Mouse (Mus musculus): Measurements from ENCODE around the gene Zfp1.
"Not testable (repeated sequence)": the region's sequence is repeated elsewhere in the genome, so short reads cannot be mapped to it uniquely, and the experiment has no call there.

Gene Zfp1

DNA sequence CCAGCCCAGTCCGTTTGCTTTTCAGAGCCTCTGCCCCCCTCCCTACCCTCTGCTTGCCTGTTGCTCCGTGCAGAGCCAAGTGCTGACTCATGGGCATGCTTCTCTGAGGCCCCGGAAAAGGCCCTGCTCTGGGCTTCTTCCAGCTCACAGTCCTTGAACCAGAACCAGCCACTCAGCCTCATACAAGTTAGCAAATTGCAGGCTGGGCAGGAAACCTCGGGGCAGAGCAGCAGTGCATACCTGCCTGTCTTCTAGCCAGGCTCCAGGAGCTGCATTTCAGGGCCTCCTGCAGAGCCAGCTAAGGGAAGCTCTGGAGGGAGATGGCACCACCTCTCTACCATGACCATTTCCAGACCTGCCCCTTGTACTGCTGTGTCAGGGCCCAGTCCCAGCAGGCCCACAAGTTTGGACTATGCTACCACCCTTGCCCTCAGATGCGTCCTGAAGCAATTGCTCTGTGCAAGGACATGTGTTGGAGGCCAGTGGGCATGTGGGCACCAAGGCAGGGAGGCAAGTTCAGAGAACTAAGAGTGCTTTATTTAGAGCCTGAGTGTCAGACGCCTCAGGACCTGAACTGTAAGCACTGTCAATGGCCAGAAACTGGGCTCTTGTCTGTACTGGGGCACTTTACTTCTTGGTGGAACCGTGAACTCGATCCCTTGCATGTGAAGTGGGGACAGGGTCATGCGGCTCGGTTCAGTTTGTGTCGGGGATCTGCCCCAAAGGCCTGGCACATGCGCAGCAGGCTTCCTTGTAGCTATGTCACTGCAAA lies 18.9 kb upstream of the Zfp1 start:
- in situ Hi-C loops (cut with MboI; ENCODE audit: unreplicated experiment in 2 of 2), result loop anchor here in 1 of 2 experiments (5.0 kb wide), 1 partner anchor 92 kb away; no protein-coding TSS in a partner anchor

DNA sequence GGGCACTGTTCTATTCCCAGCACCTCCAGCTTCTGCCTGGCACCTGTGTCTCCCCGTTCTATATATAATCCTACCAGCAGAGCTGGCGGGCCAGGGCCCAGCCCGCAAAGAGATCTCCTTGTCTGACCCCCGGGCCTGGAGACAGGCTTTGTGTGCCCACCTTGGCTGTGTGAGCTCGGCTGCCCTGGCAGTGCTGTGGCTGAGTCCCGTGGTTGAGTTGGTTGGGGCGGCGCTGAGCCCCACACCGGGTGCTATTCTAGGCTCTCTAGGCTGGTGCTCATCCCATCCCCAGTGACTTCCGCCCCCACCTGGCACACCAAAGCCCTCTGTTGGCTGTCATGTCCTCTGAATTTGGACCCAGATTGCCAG lies 18.4 kb upstream of the Zfp1 start:
- in situ Hi-C loops (cut with MboI; ENCODE audit: unreplicated experiment in 2 of 2), result loop anchor here (5.0 kb wide), 1 partner anchor 93 kb away; no protein-coding TSS in a partner anchor

DNA sequence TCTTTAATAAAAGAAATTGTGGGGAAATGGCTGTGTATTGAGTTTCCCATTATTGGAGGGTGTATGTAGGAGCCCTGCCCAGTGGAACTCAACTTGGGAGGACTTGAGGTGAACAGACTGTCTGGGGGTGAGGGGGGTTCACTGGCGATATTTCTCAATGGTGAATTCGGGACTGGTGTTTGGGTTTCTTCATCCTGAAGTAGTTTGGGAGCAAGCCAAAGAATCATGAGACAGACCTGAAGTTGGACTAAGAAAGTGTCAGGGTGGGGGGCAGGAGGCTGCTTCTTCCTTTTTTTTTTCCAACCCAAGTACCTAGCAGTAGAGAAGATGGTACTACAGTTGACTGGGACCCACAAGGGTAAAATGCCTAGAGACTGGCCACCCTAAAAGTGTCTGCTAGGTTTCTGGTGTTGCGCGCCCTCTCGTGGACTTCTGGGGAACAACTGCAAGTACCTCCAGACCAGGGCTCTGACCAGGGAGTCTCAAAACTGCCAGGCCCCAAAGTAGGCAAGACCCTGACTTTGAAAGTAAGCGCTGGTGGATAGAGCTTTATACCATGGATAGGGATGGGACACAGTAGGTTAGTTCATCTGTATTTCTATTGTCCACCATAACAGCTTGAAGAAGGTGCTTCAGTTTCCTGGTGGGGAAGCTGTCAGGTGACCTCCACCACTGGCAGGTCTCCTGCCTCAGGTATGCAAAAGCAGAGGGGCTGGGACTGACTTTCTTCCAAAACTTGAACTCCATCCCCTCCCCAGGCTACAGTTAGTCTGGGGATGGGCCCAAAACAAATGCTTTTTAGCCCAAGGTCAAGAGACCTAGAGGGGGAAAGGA lies 17.3 kb upstream of the Zfp1 start:
- in situ Hi-C loops (cut with MboI; ENCODE audit: unreplicated experiment in 2 of 2), result loop anchor here in 1 of 2 experiments (5.0 kb wide), 1 partner anchor 94 kb away; no protein-coding TSS in a partner anchor

DNA sequence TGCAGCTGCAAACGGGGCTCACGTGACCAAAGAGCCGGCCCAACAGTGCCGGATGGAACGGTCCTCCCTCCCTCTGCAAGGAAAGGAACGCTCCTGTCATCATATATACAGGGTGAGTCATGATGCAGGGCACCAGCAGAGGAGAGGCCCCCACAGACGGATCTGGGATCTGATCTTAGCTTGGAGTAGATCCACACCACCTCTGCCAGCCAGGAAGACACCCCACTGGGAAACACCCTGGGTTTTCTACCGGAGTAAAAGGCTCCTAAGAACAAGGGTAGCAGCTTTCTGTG lies 16.7 kb upstream of the Zfp1 start:
- in situ Hi-C loops (cut with MboI; ENCODE audit: unreplicated experiment in 2 of 2), result loop anchor here in 1 of 2 experiments (5.0 kb wide), 1 partner anchor 94 kb away; no protein-coding TSS in a partner anchor

GRCm38 (mm10) chr8:111626933-111627332 lies 16.3 kb upstream of the Zfp1 start:
- in situ Hi-C loops (cut with MboI; ENCODE audit: unreplicated experiment in 2 of 2), result loop anchor here in 1 of 2 experiments (5.0 kb wide), 1 partner anchor 95 kb away; no protein-coding TSS in a partner anchor

- in situ Hi-C loops (cut with MboI; ENCODE audit: unreplicated experiment in 2 of 2), result loop anchor here in 1 of 2 experiments (5.0 kb wide), 1 partner anchor 96 kb away; no protein-coding TSS in a partner anchor
Measured at GRCm38 (mm10) chr8:111627923-111628322, 15.3 kb upstream of the Zfp1 start.

DNA sequence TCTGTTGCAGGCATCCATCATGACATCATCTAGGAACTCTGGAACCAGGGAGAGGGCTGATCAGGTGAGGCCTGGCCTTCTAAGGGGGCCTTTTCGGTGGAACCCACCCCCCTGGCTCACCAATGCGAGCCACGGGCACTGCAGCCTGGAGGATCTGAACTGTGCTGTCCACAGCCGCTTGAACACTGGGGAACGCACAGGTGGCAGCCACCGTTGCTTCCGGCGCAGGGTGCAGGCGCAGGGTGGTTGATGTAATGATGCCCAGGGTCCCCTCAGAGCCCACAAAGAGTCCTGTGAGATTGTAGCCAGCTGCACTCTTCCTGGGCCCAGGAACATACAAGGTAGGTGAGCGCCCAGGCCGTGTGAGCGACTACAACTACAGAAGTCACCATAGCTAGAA lies 14.8 kb upstream of the Zfp1 start:
- in situ Hi-C loops (cut with MboI; ENCODE audit: unreplicated experiment in 2 of 2), result loop anchor here in 1 of 2 experiments (5.0 kb wide), 1 partner anchor 96 kb away; no protein-coding TSS in a partner anchor

GRCm38 (mm10) chr8:111628894-111629501 lies 14.2 kb upstream of the Zfp1 start:
- in situ Hi-C loops (cut with MboI; ENCODE audit: unreplicated experiment in 2 of 2), result loop anchor here in 1 of 2 experiments (5.0 kb wide), 1 partner anchor 97 kb away; no protein-coding TSS in a partner anchor

DNA sequence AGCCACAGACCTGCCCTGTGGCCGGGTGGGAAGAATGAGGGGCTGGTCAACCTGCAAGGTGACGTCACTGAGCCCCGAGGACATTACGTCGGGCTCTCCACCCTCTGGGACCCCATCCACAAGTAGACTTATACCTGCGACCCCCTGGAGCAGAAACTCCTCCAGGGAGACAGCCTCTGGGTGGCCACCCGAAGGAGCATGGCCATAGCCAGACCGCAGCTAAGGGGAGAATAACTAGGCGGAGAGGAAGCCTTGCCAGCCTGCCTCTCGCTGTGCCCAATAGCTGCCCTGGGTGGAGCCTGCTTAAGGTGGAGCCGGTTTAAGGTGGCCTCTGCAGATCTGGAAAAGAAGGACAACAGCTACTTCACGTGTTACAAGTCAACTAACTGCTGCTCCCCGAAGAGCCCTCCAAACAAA lies 13.1 kb upstream of the Zfp1 start, which contains the start of gene Ldhd:
TSS of gene Ldhd (minus strand) at position 270 of the 417 bp plus-strand sequence.
- in situ Hi-C loops (cut with MboI; ENCODE audit: unreplicated experiment in 2 of 2), result no loop called here

- in situ Hi-C loops (cut with MboI; ENCODE audit: unreplicated experiment in 2 of 2), result no loop called here
Measured at GRCm38 (mm10) chr8:111631589-111631988, 11.6 kb upstream of the Zfp1 start.

GRCm38 (mm10) chr8:111632976-111633375 lies 10.2 kb upstream of the Zfp1 start:
- in situ Hi-C loops (cut with MboI; ENCODE audit: unreplicated experiment in 2 of 2), result no loop called here

GRCm38 (mm10) chr8:111638086-111638485 lies 5.1 kb upstream of the Zfp1 start:
- in situ Hi-C loops (cut with MboI; ENCODE audit: unreplicated experiment in 2 of 2), result no loop called here

- in situ Hi-C loops (cut with MboI; ENCODE audit: unreplicated experiment in 2 of 2), result no loop called here
Measured at GRCm38 (mm10) chr8:111641064-111641463, 2.1 kb upstream of the Zfp1 start.

DNA sequence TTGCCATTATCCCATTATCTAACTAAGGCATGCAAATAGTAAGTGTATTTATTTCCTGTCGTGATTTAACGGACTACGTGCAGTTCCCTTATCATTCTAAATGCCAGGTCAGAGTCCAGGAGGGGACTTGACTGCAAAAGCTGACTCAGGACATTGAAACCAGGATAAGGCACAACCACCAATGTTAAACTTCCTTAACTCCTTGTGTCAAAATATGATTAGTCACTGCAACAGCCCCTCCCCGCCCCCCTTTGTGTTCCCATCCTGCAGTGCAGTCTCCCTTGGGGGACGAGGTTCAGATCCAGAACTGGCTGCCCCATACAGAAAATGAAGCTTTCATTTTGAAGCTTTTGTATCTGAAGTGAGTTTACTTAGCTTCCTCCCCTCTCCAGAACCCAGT lies 705 bp upstream of the Zfp1 start:
- in situ Hi-C loops (cut with MboI; ENCODE audit: unreplicated experiment in 2 of 2), result no loop called here

- in situ Hi-C loops (cut with MboI; ENCODE audit: unreplicated experiment in 2 of 2), result no loop called here
Measured at GRCm38 (mm10) chr8:111642939-111643263, 300 bp upstream of the Zfp1 start.

DNA sequence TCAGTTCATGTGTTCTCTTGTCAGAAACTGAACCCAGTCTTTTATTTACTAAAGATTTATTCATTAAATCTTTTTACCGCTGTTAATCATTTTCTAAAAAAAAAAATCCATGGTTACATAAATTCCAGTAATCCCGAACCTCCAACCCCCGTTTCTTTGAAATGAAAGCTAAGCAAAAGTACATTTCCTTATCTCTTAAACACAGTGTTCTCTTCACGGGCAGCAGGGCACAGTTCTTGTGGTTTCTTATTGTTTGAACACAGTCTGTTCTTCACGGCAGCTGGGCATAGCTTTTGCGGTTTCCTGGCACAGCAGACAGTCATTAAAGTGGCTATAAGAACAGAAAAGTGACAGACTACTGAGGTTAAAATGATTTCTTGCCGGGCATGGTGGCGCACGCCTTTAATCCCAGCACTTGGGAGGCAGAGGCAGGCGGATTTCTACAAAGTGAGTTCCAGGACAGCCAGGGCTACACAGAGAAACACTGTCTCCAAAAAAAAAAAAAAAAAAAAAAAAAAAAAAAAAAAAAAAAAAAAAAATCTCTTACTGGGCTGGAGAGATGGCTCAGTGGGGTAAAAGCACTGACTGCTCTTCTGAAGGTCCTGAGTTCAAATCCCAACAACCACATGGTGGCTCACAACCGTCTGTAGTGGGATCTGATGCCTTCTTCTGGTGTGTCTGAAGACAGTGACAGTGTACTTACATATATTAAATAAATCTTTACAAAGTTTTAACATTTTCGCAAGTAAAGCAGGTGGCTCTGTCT lies 1.3 kb downstream of the Zfp1 start:
- in situ Hi-C loops (cut with MboI; ENCODE audit: unreplicated experiment in 2 of 2), result not testable (repeated sequence)

DNA sequence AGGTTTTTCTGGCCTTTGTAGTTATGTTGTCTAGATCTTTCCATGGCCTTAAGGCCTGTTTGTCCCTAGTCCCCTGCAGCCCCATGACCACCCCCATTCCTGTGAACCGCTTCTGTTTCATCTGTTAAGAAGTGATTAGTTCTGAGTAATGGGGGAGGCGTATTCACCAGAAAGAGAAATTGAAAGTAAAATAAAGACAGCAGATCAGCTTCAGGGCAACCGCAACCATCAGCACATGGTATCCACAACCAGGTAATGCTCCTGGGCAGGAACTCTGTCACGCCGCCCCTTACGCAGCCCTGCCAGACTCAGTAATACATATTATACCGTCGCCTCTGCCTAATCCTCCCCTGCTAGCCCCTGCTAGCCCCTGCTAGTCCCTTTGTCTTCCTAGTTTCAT lies 2.5 kb downstream of the Zfp1 start:
- in situ Hi-C loops (cut with MboI; ENCODE audit: unreplicated experiment in 2 of 2), result no loop called here

- in situ Hi-C loops (cut with MboI; ENCODE audit: unreplicated experiment in 2 of 2), result no loop called here
Measured at GRCm38 (mm10) chr8:111648834-111649233, 5.6 kb downstream of the Zfp1 start.

DNA sequence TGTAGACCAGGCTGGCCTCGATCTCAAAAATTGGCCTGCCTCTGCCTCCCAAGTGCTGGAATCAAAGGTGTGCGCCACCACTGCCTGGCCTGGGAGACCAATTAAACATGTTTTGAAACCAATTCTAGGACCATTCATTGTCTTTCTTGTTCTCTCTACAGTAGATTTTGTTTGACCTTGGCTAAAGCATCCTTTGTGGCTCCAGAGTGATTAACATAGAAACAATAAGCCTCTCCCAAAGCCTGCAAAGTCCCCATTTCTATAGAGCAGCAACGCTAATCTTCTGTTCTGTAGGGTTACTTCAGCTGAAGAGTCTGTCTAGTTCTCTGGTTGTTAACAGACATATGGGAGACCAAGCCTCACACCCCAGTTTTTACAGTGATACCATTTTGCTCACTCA lies 7.5 kb downstream of the Zfp1 start:
- in situ Hi-C loops (cut with MboI; ENCODE audit: unreplicated experiment in 2 of 2), result loop anchor here in 1 of 2 experiments (25.0 kb wide), 1 partner anchor 888 kb away; no protein-coding TSS in a partner anchor

GRCm38 (mm10) chr8:111653524-111653923 lies 10.3 kb downstream of the Zfp1 start:
- in situ Hi-C loops (cut with MboI; ENCODE audit: unreplicated experiment in 2 of 2), result loop anchor here in 1 of 2 experiments (25.0 kb wide), 1 partner anchor 891 kb away; no protein-coding TSS in a partner anchor
